Mouse (Mus musculus) C2C12 (cell line): ENCODE measurements at regions not wholly inside any gene's neighbourhood (a gene's known extent, or its start where the extent isn't known, plus 50 kb on each side); places are given as distances from the start of the nearest gene placed in this dataset.
"Not testable (repeated sequence)": the region's sequence is repeated elsewhere in the genome, so short reads cannot be mapped to it uniquely, and the experiment has no call there.

Experiments used
- H3K27me3 ChIP-seq: one replicate; pipeline ENCODE4 v1.6.1; 2011; ENCODE audit not compliant: control insufficient read depth, insufficient read depth, insufficient read length
- H3K36me3 ChIP-seq: one replicate; pipeline ENCODE4 v1.6.1; 2011; ENCODE audit not compliant: control insufficient read depth, insufficient read depth
- H3K4me3 ChIP-seq: one replicate; pipeline ENCODE4 v1.5.1; 2011; ENCODE audit warnings: mild to moderate bottlenecking, control low read depth; ENCODE audit not compliant: poor library complexity, insufficient read depth, severe bottlenecking
- H3K79me2 ChIP-seq: one replicate; pipeline ENCODE4 v1.6.1; 2011; ENCODE audit not compliant: control insufficient read depth, insufficient read depth
- H3K79me3 ChIP-seq: one replicate; pipeline ENCODE4 v1.6.1; 2011; ENCODE audit warnings: low read depth, control low read depth
- H3ac ChIP-seq: one replicate; pipeline ENCODE3; 2011; ENCODE audit warnings: low read depth; ENCODE audit not compliant: control insufficient read depth, insufficient read length
- CEBPB ChIP-seq: IDR thresholded peaks from one replicate; pipeline ENCODE4 v1.6.1; 2011; ENCODE audit warnings: low read depth, mild to moderate bottlenecking, control low read depth, moderate library complexity
- CTCF ChIP-seq: IDR thresholded peaks from one replicate; pipeline ENCODE4 v1.5.1; 2011; ENCODE audit not compliant: control insufficient read depth, insufficient read depth, insufficient read length
- FOSL1 ChIP-seq: IDR thresholded peaks from one replicate; pipeline ENCODE4 v1.8.0; 2011; ENCODE audit warnings: mild to moderate bottlenecking, low read length; ENCODE audit not compliant: poor library complexity, insufficient read depth, severe bottlenecking
- MAX ChIP-seq: IDR thresholded peaks from one replicate; pipeline ENCODE4 v1.6.1; 2011; ENCODE audit warnings: mild to moderate bottlenecking, control low read depth
- MYOD1 ChIP-seq: IDR thresholded peaks from one replicate; pipeline ENCODE4 v1.6.1; 2011; ENCODE audit warnings: low read depth; ENCODE audit not compliant: control insufficient read depth, insufficient read length
- MYOG ChIP-seq: IDR thresholded peaks from one replicate; pipeline ENCODE4 v1.6.1; 2011; ENCODE audit not compliant: control insufficient read depth, insufficient read length; ENCODE audit errors: extremely low read depth
- USF1 ChIP-seq: IDR thresholded peaks from one replicate; pipeline ENCODE4 v1.6.1; 2011; ENCODE audit warnings: low read depth, mild to moderate bottlenecking, control low read depth, moderate library complexity

DNA sequence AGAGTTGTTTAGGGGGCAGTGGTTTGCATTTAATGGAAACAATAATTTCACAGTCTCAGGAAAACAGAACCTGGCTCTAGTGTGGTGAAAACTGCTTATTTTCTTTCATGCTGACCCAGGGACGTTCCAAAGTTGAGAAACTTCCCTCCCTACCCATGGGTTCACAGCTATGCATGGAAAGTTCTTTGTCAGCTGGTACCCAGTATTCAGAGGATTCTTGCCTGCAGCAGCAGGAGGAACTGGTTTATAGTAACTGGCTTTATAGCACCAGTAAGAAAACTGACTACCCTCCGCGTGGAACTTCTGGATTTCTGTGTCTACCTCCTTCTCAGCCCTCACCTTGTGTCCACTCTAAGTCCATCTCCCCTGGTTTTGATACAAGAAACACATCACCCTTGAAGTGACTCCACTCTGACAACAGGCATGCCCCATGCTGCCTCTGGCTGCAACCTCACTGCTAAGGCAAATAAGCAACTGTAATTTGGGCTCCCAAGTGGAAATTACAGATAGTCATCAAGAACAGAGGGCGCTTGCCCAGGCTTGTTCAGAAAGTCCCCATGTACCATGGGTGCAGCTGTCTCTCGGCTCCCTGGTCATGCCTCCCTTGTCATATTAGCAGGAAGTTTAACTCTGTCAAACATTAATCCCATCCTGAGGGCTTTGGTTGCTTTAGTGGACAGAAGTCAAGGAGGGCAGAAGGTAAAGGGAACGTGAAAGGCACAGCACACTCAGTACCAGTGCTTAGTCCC lies 60.6 kb upstream of the Itm2b start:
- no peaks in the 10 kb centered on the region for H3K79me2 ChIP-seq
- no peak overlapping the region for H3K4me3 ChIP-seq
- no peaks in the 10 kb centered on the region for H3K36me3 ChIP-seq
- no peaks in the 10 kb centered on the region for H3K27me3 ChIP-seq
- H3ac ChIP-seq: no peak overlapping the region
- peak; percentile 32 for TF ChIP-seq MYOD1
- TF ChIP-seq FOSL1: no peak
- TF ChIP-seq CEBPB: no peak
- H3K79me3 ChIP-seq: no peaks in the 10 kb centered on the region

DNA sequence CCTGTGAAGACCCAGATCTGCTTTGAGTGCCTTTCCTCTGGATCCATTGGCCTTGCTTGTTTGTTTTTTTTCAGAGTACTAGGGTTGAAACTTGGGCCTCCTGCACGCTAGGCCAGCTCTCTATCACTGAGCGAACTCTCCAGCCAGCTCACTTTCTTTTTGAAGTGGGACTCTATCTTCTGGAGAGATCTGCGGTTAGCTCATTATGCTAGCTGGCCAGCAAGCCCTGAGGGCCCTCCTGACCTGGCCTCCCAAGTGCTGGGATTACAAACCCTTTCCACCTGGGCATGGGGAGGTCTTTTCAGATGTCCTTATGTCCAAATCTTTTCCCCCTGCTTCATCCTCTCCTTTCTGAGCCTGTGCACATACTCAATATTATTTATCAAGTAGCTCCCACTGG lies 59.6 kb upstream of the Itm2b start:
- no peak for TF ChIP-seq FOSL1
- no peak for TF ChIP-seq CEBPB
- no peak for TF ChIP-seq USF1
- no peak for TF ChIP-seq MYOD1
- TF ChIP-seq MYOG: no peak
- TF ChIP-seq CTCF: no peak
- TF ChIP-seq MAX: no peak
- no peaks in the 10 kb centered on the region for H3K79me3 ChIP-seq
- no peaks in the 10 kb centered on the region for H3K79me2 ChIP-seq
- no peaks in the 10 kb centered on the region for H3K36me3 ChIP-seq
- no peak overlapping the region for H3K4me3 ChIP-seq
- H3ac ChIP-seq: no peak overlapping the region
- no peaks in the 10 kb centered on the region for H3K27me3 ChIP-seq

DNA sequence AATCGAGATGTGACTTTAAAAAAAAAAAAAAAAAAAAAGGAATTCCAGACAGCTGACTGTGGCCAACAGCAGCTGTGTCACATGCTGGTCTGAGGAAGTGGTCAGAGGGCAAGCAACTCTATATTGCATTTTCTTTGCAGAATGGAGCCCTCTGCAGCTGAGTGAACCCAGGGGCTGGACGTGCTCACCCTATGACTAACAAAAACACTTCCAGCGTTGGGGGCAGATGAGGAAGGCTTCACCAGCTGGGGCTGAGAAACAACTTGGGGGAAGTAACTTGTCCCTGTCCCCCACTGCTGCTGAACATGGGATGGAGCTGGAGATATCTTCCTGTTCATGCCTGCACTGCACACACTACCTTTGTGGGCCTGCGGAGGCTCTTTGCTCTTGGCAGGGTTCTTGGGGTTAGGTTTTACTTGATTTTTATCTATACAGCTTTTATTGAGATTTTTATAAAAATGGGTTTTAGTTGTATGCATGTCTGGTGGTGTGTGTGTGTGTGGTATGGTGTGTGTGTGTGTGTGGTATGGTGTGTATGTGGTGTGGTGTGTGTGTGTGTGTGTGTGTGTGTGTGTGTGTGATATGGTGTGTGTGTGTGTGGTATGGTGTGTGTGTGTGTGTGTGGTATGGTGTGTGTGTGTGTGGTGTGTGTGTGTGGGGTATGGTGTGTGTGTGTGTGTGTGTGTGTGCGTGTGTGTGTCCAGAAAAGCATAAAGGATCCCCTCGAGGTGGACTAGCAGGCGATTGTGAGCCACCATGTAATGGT lies 57.0 kb upstream of the Itm2b start:
- H3K27me3 ChIP-seq: no peaks in the 10 kb centered on the region
- H3K4me3 ChIP-seq: no peak overlapping the region
- no peak overlapping the region for H3ac ChIP-seq
- H3K36me3 ChIP-seq: no peaks in the 10 kb centered on the region
- H3K79me3 ChIP-seq: no peaks in the 10 kb centered on the region
- TF ChIP-seq USF1 (peak; percentile 89), CTCF (no peak), MYOG (no peak), MYOD1 (peak; percentile 85), CEBPB (no peak), MAX (peak; percentile 79), FOSL1 (peak; percentile 63)
- no peaks in the 10 kb centered on the region for H3K79me2 ChIP-seq

DNA sequence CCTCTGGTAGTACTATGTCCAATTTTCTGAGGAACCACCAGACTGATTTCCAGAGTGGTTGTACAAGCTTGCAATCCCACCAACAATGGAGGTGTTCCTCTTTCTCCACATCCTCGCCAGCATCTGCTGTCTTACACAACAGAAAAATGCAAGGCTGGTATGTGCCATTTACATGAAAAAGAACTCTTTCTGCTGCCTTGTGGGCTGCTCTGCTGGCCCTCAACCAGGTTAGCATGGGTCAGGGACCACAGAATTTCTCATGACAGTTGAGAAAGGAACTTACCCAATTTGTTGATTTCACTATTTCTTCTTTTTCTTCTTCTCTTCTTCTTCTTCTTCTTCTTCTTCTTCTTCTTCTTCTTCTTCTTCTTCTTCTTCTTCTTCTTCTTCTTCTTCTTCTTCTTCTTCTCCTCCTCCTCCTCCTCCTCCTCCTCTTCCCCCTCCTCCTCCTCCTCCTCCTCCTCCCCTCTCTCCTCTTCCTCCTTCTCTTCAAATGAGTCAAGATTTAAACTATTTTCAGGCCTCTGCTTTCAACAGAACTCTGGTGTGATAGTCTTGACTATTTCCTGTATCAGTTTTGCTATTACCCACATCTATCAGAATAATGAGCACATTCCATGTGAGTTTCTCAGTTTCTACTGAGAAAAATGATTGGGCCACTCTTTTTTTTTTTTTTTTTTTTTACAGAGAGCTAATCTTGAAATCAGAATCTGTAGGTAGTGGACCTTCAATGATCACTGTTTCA lies 56.3 kb upstream of the Itm2b start:
- H3ac ChIP-seq, H3K27me3 ChIP-seq, H3K79me2 ChIP-seq, H3K79me3 ChIP-seq, H3K36me3 ChIP-seq, H3K4me3 ChIP-seq: not testable (repeated sequence)

DNA sequence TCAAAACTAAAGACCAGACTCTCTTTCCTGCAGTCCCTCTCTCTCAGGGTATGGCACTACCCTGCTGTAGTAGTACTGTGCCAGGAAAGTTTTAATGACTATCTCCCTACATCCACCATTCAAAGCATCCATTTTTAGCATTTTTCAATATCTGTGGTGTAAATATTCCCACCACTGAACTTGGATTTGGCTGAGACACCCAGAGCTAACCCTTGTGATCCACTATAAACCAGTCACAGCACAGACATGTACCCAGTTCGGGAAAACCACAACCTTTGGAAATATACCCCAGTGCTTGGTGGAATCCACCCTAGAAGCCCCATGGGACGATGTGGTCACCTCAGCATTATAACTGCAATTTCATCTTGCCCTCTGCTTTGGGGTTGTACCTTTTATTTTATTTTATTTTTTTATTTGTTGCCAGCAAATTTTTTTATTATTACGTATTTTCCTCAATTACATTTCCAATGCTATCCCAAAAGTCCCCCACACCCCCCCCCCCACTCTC lies 54.8 kb upstream of the Itm2b start:
- no peaks in the 10 kb centered on the region for H3K79me2 ChIP-seq
- TF ChIP-seq USF1: peak; percentile 50
- TF ChIP-seq CEBPB: no peak

DNA sequence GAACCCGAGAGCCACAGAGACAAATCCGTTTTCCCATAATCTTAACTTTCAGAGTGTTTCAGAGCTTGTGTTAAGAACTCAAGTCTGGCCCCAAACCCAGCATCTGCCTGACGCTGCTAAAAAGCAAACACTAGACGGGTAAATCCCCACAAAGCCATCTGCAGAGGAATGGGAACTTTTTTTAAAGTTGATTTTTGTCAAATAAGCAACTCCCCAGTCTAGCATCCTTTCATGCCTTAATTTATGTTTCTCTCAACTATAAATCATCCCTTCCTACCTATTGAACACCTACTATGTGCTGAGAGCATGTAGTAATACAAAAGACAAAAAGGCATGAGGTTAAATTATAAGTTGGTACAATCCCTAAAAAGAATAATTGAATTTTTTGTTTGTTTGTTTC lies 50.8 kb upstream of the Itm2b start:
- H3K36me3 ChIP-seq: no peaks in the 10 kb centered on the region
- H3K79me3 ChIP-seq: no peaks in the 10 kb centered on the region
- no peaks in the 10 kb centered on the region for H3K79me2 ChIP-seq
- no peaks in the 10 kb centered on the region for H3K27me3 ChIP-seq
- TF ChIP-seq CTCF (no peak), MYOD1 (no peak), MYOG (no peak), FOSL1 (no peak), CEBPB (no peak), USF1 (no peak), MAX (no peak)
- no peak overlapping the region for H3ac ChIP-seq
- no peak overlapping the region for H3K4me3 ChIP-seq

More for the DNA sequence above, 54.8 kb upstream of the Itm2b start:
- H3ac ChIP-seq: no peak overlapping the region
- H3K27me3 ChIP-seq: no peaks in the 10 kb centered on the region
- H3K4me3 ChIP-seq: no peak overlapping the region
- H3K79me3 ChIP-seq: no peaks in the 10 kb centered on the region
- no peaks in the 10 kb centered on the region for H3K36me3 ChIP-seq
